Mouse (Mus musculus): ENCODE data around the gene Vmn1r74.
"Not testable (repeated sequence)": the region's sequence is repeated elsewhere in the genome, so short reads cannot be mapped to it uniquely, and the experiment has no call there.

The Vmn1r74 gene

GRCm38 (mm10) chr7:11833680-11834079, at the start of gene Vmn1r74:
TSS of gene Vmn1r74 (plus strand) at chr7:11833980.
- no peak for DNase-seq

GRCm38 (mm10) chr7:11813751-11814150, 20.0 kb upstream of the Vmn1r74 start:
- no peak for DNase-seq

GRCm38 (mm10) chr7:11822166-11822565, 11.6 kb upstream of the Vmn1r74 start:
- no peak for DNase-seq

- DNase-seq, result not testable (repeated sequence)
Measured at GRCm38 (mm10) chr7:11823246-11823645, 10.5 kb upstream of the Vmn1r74 start.

GRCm38 (mm10) chr7:11874330-11874729, 40.5 kb downstream of the Vmn1r74 start, which contains the start of gene Vmn1r75:
TSS of gene Vmn1r75 (plus strand) at chr7:11874630.
- DNase-seq, result no peak
